Mouse (Mus musculus): ENCODE measurements around the gene Srsf10. TPM values are rescaled to one million over a fixed set of nuclear protein-coding genes. Genes with fewer than 3 reads are reported as not detected.
A peak's percentile ranks its signal among the peaks of the same experiment; 100 is the strongest.

The Srsf10 gene
- 192 and 194 TPM in 2 replicates for polyA plus RNA-seq (2015; fragmentation: Nextera tagmentation; extraction: Ambion mirVana)

DNA sequence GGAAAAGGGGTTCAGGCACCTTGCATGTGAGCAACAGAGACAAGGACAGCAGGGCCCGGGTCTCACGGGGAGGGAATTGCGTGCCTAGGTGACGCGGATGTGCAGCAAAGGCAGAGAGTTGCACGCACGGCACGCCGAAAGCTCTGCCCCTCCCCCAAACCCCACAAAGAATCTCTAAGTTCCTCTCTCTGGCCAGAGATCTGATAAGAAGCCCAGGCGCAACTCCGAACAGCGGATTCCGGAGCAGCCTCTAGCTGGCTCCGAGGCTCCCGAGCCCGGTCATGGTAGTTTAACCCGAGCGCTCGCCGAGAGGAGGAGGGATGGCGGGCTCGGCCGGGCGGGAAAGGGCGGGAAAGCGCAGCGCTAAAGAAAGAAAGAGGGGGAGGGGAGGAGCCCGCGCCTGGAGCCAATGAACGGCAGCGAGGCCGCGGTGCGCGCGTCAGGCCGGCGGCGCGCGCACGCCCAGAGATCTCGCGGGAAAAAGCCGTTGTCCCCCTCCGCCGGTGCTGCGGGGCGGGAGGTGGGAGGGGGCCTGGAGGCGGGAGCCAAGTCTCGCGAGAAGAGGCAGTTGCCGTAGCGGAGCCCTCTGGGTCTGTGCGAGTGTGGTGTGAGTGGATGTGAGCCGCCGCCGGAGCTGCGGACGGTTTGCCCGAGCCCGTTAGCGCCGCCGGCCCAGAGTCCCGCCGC lies at the start of gene Srsf10:
Gene Srsf10 (plus strand): TSS at position 212 of the 687 bp plus-strand sequence.
- H3K4me3 ChIP-seq (replicated peaks; ENCODE audit: low read depth, low read length) = peak within 1 kb of the TSS; percentile 96
- peak; percentile 99 for DNase-seq (ENCODE audit: low spot score)
- H3K4me1 ChIP-seq (replicated peaks; ENCODE audit: insufficient read depth, low read length) = peaks cover 24% of the 10 kb centered on the region
- peak within 1 kb of the TSS; percentile 96 for H3K9ac ChIP-seq (ENCODE audit: low read depth, low read length)
- H3K9me3 ChIP-seq (replicated peaks; ENCODE audit: low read length) = no peaks in the 10 kb centered on the region
- H3K27me3 ChIP-seq (ENCODE audit: insufficient read depth, low read length) = no peaks in the 10 kb centered on the region
- no peaks in the 10 kb centered on the region for H3K36me3 ChIP-seq (ENCODE audit: insufficient read depth, low read length)
- WGBS = under 1% methylated on average over 65 of the region's 67 CpGs
- peak within 1 kb of the TSS; percentile 99 for H3K27ac ChIP-seq
- no peak for TF ChIP-seq CTCF (IDR thresholded peaks at IDR 0.05; ENCODE audit: low read depth)
- H3K4me2 ChIP-seq (ENCODE audit: low read length) = peak within 1 kb of the TSS; percentile 86
- ATAC-seq (replicated peaks; ENCODE audit: low FRiP score, low read depth) = peak; percentile 96

DNA sequence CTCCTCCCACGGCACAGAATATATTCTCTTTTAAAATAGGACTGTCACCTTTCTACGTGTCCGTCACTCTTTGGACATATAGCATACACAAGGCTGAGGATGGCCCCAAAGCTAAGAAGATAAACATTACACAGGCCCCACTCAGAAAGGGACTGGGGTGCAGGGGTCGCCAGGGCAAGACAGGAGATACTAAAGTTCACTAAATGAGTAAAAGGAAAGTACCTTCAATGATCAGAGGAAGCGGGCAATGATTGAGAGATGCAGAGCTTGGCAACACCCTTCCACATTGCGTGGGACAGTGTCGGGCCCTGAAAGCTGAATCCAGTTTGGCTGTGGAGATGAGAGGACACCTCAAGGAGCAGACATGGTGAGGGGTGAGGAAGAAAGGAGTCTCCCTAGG lies 40.7 kb upstream of the Srsf10 start:
- DNase-seq (ENCODE audit: low spot score) (no peak), ATAC-seq (replicated peaks; ENCODE audit: low FRiP score, low read depth) (no peak)
- Histone ChIP-seq H3K27me3 (ENCODE audit: insufficient read depth, low read length) (no peaks in the 10 kb centered on the region), H3K4me3 (replicated peaks; ENCODE audit: low read depth, low read length) (no peak overlapping the region), H3K9me3 (replicated peaks; ENCODE audit: low read length) (no peaks in the 10 kb centered on the region), H3K36me3 (ENCODE audit: insufficient read depth, low read length) (no peaks in the 10 kb centered on the region), H3K9ac (ENCODE audit: low read depth, low read length) (no peak overlapping the region), H3K27ac (no peak overlapping the region), H3K4me1 (replicated peaks; ENCODE audit: insufficient read depth, low read length) (0 out of 2 replicates have a peak, but pooled peaks cover 6% of the 10 kb centered on the region), H3K4me2 (ENCODE audit: low read length) (no peak overlapping the region)
- TF ChIP-seq CTCF (IDR thresholded peaks at IDR 0.05; ENCODE audit: low read depth) = no peak
- WGBS = 73% methylated on average over 7 of the region's 7 CpGs

DNA sequence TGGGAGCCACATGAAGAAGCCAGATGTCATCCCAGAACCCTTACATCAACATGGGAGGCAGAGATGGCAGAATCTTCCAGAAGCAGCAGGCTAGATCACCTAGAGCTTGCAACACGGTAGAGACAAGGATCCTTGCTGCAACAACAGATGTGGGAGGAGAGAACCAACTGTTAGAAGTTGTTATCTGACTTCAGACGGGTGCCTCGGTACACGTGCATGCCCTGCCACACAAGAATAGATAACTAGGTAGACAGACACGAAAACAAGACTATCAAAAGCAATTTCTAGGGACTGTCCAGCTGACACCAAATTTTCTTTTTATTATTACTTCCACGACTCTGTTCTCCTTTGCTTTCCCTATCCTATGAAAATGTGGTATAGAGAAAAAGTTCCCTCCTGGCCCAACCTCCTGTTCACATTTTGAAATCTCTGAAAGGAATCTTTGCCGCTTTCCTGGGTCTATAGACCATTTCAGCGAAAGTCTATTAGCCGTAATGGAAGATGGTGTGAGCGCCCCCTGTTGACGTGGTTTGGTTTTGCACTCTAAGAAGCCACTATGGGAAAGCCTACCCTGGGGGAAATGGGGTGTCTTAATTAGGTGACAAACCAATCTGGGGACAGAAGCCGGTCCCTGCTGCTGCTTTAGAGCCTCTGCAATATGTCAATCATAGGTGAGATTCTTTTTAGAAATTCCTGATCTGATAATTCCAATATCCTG lies 38.5 kb upstream of the Srsf10 start:
- H3K9ac ChIP-seq (ENCODE audit: low read depth, low read length) = no peak overlapping the region
- H3K4me2 ChIP-seq (ENCODE audit: low read length) = no peak overlapping the region
- H3K27me3 ChIP-seq (ENCODE audit: insufficient read depth, low read length) = no peaks in the 10 kb centered on the region
- 42% methylated on average over 12 of the region's 12 CpGs for WGBS
- no peaks in the 10 kb centered on the region for H3K9me3 ChIP-seq (replicated peaks; ENCODE audit: low read length)
- H3K27ac ChIP-seq = no peak overlapping the region
- no peaks in the 10 kb centered on the region for H3K36me3 ChIP-seq (ENCODE audit: insufficient read depth, low read length)
- DNase-seq (ENCODE audit: low spot score) (peak; percentile 50), ATAC-seq (replicated peaks; ENCODE audit: low FRiP score, low read depth) (no peak)
- H3K4me3 ChIP-seq (replicated peaks; ENCODE audit: low read depth, low read length) = no peak overlapping the region
- peak; percentile 80 for TF ChIP-seq CTCF (IDR thresholded peaks at IDR 0.05; ENCODE audit: low read depth)
- no peaks in the 10 kb centered on the region for H3K4me1 ChIP-seq (replicated peaks; ENCODE audit: insufficient read depth, low read length)

DNA sequence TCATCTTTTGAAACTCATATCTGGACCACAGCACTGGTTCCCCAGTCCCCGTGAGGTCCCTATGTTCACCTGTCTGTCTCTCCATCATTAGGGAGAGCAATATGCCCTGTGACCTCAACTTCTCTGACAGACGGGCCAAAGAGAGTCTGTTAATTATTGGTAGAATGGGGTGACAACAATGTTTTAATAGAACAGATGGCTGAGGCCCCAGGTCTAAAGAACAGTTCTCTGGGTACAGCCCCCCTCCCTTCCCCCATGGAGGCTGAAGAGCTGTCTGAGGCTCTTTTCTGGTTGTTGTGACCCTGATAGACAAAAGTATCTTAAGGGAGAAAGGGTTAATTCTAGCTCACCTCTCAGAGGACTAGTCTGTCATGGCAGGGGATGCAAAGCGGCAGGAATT lies 37.2 kb upstream of the Srsf10 start:
- no peak overlapping the region for H3K9ac ChIP-seq (ENCODE audit: low read depth, low read length)
- H3K27ac ChIP-seq = no peak overlapping the region
- no peak for TF ChIP-seq CTCF (IDR thresholded peaks at IDR 0.05; ENCODE audit: low read depth)
- no peak for ATAC-seq (replicated peaks; ENCODE audit: low FRiP score, low read depth)
- no peak for DNase-seq (ENCODE audit: low spot score)
- H3K4me3 ChIP-seq (replicated peaks; ENCODE audit: low read depth, low read length) = no peak overlapping the region
- H3K36me3 ChIP-seq (ENCODE audit: insufficient read depth, low read length) = no peaks in the 10 kb centered on the region
- H3K9me3 ChIP-seq (replicated peaks; ENCODE audit: low read length) = no peaks in the 10 kb centered on the region
- no peaks in the 10 kb centered on the region for H3K27me3 ChIP-seq (ENCODE audit: insufficient read depth, low read length)
- 82% methylated on average over 3 of the region's 3 CpGs for WGBS
- no peak overlapping the region for H3K4me2 ChIP-seq (ENCODE audit: low read length)
- no peaks in the 10 kb centered on the region for H3K4me1 ChIP-seq (replicated peaks; ENCODE audit: insufficient read depth, low read length)

DNA sequence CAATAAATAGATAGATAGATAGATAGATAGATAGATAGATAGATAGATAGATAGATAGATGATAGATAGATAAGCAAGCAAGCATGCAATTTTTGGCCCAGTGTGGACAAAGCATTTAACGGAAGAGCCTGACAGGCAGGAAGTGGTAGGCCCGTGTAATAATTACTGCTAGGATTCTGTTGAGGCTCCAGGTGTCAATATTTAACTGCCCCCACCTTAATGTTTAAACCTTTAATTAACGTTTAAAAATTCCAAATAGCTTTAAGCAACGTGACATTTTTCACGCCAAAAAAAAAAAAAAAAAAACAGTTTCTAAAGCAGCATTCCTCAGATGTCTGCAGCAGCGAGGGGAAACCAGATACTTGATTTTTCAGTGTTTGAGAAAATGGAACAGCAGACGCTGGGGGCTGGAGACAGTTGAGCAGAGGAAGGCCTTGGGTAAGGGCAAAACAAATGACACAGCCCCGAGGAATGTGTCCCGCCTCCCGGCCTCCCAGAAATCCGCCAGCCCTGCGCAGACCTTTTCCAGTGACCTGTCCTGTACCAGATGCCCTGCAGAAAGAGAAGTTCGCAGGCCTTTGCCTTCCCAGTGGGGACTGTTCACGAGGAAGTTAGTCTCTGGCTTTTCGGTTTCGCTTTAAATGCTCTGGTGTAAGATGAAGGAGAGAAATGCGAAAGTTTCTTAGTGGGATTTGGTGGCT lies 35.6 kb upstream of the Srsf10 start:
- 33% methylated on average over 17 of the region's 17 CpGs for WGBS
- Histone ChIP-seq H3K27me3 (ENCODE audit: insufficient read depth, low read length) (no peaks in the 10 kb centered on the region), H3K9ac (ENCODE audit: low read depth, low read length) (no peak overlapping the region), H3K27ac (peak overlapping the region; percentile 72), H3K4me2 (ENCODE audit: low read length) (no peak overlapping the region), H3K4me1 (replicated peaks; ENCODE audit: insufficient read depth, low read length) (no peaks in the 10 kb centered on the region), H3K4me3 (replicated peaks; ENCODE audit: low read depth, low read length) (no peak overlapping the region), H3K9me3 (replicated peaks; ENCODE audit: low read length) (no peaks in the 10 kb centered on the region), H3K36me3 (ENCODE audit: insufficient read depth, low read length) (no peaks in the 10 kb centered on the region)
- TF ChIP-seq CTCF (IDR thresholded peaks at IDR 0.05; ENCODE audit: low read depth) = no peak
- DNase-seq (ENCODE audit: low spot score) (peak; percentile 72), ATAC-seq (replicated peaks; ENCODE audit: low FRiP score, low read depth) (peak; percentile 63; the same call in 1 of the 2 replicates)

DNA sequence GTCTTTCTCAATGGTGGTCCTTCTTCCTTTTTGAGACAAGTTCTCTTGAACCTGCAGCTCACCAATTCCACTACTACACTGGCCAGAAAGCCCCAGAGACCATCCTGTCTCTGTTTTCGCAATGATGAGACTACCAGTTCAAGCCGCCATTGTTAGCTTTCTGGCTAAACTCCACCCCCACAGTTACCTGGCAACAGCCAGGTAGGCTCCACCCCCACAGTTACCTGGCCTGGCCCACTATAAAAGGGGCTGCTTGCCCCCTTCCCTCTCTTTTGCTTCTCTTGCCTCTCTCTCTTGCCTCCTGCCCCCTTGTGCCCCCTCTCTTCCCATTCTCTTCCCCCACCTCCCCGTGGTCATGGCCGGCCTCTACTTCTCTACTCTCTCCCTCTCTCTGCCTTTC lies 33.8 kb upstream of the Srsf10 start:
- H3K4me1 ChIP-seq (replicated peaks; ENCODE audit: insufficient read depth, low read length) = no peaks in the 10 kb centered on the region
- H3K4me2 ChIP-seq (ENCODE audit: low read length) = no peak overlapping the region
- WGBS = 93% methylated on average over 4 of the region's 4 CpGs
- H3K9ac ChIP-seq (ENCODE audit: low read depth, low read length) = no peak overlapping the region
- no peaks in the 10 kb centered on the region for H3K9me3 ChIP-seq (replicated peaks; ENCODE audit: low read length)
- no peak overlapping the region for H3K4me3 ChIP-seq (replicated peaks; ENCODE audit: low read depth, low read length)
- H3K27ac ChIP-seq = no peak overlapping the region
- no peak for TF ChIP-seq CTCF (IDR thresholded peaks at IDR 0.05; ENCODE audit: low read depth)
- DNase-seq (ENCODE audit: low spot score) (no peak), ATAC-seq (replicated peaks; ENCODE audit: low FRiP score, low read depth) (no peak)
- H3K27me3 ChIP-seq (ENCODE audit: insufficient read depth, low read length) = no peaks in the 10 kb centered on the region
- no peaks in the 10 kb centered on the region for H3K36me3 ChIP-seq (ENCODE audit: insufficient read depth, low read length)

Measured in kidney, postnatal 0 days (tissue).